Mouse (Mus musculus): ENCODE data around the gene Chd2.

GRCm38 (mm10) chr7:73508688-73509087, 32.9 kb downstream of the Chd2 start:
- TF ChIP-seq CTCF (IDR thresholded peaks at IDR 0.05; ENCODE audit: low read depth, low read length) (no peak), POLR2A (IDR thresholded peaks at IDR 0.05; ENCODE audit: insufficient read depth, low read length) (no peak)

Measured in ES-Bruce4 (cell line).